Mouse (Mus musculus) erythroblast, embryonic 14.5 days (primary cell): ENCODE data around the gene Gm11020.

Experiments
- GATA1 ChIP-seq: IDR thresholded peaks from 2 replicates; pipeline ENCODE4 v1.6.1; 2012; ENCODE audit warnings: low read length, inconsistent platforms, mixed read lengths
- TAL1 ChIP-seq: IDR thresholded peaks from 3 replicates; pipeline ENCODE4 v1.6.1; 2012; ENCODE audit warnings: low read length, inconsistent platforms, mixed read lengths

DNA sequence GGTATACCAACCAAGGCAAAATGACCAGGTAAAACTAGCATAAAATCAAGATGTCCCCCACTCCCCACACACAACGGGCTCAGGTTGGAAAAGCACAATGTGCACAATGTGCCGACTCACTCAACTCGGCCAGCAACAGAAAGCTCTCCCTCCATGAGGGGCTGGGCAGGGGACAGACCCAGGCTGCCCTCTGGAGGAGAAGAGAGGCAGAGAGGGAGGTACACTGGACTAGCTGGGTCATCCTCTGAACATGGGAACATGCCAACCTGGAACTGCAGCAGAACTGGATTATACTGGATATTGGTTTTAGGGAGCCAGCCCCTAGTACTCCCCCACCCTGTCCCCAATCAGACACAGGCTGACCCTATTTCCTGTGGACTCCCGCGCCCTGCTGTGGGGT, 31.8 kb downstream of the Gm11020 start:
- TF ChIP-seq TAL1, result no peak
- TF ChIP-seq GATA1, result no peak
